Mouse (Mus musculus) limb, embryonic 10.5 days (tissue): ENCODE results near the gene Mfge8. TPM values are rescaled to one million over a fixed set of nuclear protein-coding genes. Genes with fewer than 3 reads are reported as not detected.

Source experiments
- DNase-seq: peaks from one replicate; pipeline ENCODE4 v3.0.0-alpha.2; 2017; ENCODE audit warnings: low spot score
- H3K27ac ChIP-seq: fragments of 300-500 bp; sonication (generic); 2 replicates; pipeline ENCODE4 v1.5.1; 2016; ENCODE audit warnings: mild to moderate bottlenecking
- H3K27me3 ChIP-seq: fragments of 300-500 bp; sonication (generic); 2 replicates; pipeline ENCODE4 v1.6.1; 2016; ENCODE audit warnings: low read depth, mild to moderate bottlenecking; ENCODE audit not compliant: poor library complexity, severe bottlenecking
- H3K36me3 ChIP-seq: fragments of 300-500 bp; sonication (generic); 2 replicates; pipeline ENCODE4 v1.6.1; 2016; ENCODE audit warnings: mild to moderate bottlenecking, moderate library complexity
- H3K4me1 ChIP-seq: fragments of 300-500 bp; sonication (generic); 2 replicates; pipeline ENCODE4 v1.6.1; 2016
- H3K4me3 ChIP-seq: fragments of 300-500 bp; sonication (generic); 2 replicates; pipeline ENCODE4 v1.5.1; 2016; ENCODE audit warnings: mild to moderate bottlenecking, moderate library complexity
- H3K9me3 ChIP-seq: fragments of 300-500 bp; sonication (generic); replicated peaks from 2 replicates; pipeline ENCODE4 v1.6.1; 2016; ENCODE audit warnings: mild to moderate bottlenecking
- WGBS: fragments of 180-500 bp; shearing (Covaris S2); methylation state at CpG from one replicate; pipeline ENCODE4 v1.1.7; 2016; 5-methylcytosine and 5-hydroxymethylcytosine counted together
- polyA plus RNA-seq: library from polyadenylated mRNA; unstranded; fragments of >200 nt; fragmentation: Nextera tagmentation; extraction: Ambion mirVana; gene quantifications from 2 replicates; pipeline ENCODE4 v1.2.1, GENCODE M21; 2016

The Mfge8 gene
- polyA plus RNA-seq, 1 experiment from 2014 or later: 176 TPM

- no peak overlapping the region for H3K27ac ChIP-seq
- DNase-seq: no peak
- no peak overlapping the region for H3K4me3 ChIP-seq
- no peaks in the 10 kb centered on the region for H3K4me1 ChIP-seq
- H3K27me3 ChIP-seq: no peaks in the 10 kb centered on the region
- 73% methylated on average over 4 of the region's 4 CpGs for WGBS
- no peaks in the 10 kb centered on the region for H3K36me3 ChIP-seq
- no peaks in the 10 kb centered on the region for H3K9me3 ChIP-seq
Measured at GRCm38 (mm10) chr7:79089111-79089510, 59.7 kb downstream of the Mfge8 start.

Other genes starting within 250 kb of the Mfge8 start
- gene Isg20, start 235.6 kb downstream of the Mfge8 start, polyA plus RNA-seq: 0.61 and 0.82 TPM in 2 replicates
- 0.06 and 0.29 TPM in 2 replicates for gene Acan, start 95.6 kb downstream of the Mfge8 start, polyA plus RNA-seq
- gene Hapln3, start 18.0 kb downstream of the Mfge8 start, polyA plus RNA-seq: 1.9 and 2.3 TPM in 2 replicates
- gene Abhd2, start 124.1 kb upstream of the Mfge8 start, polyA plus RNA-seq: 6.3 and 7.0 TPM in 2 replicates
- gene Rlbp1, start 238.0 kb upstream of the Mfge8 start, polyA plus RNA-seq: 0.21 and 0.33 TPM in 2 replicates
- gene Fanci, start 242.9 kb upstream of the Mfge8 start, polyA plus RNA-seq: 19.7 and 22.4 TPM in 2 replicates